Mouse (Mus musculus): ENCODE measurements at regions not wholly inside any gene's neighbourhood (a gene's known extent, or its start where the extent isn't known, plus 50 kb on each side); places are given as distances from the start of the nearest gene placed in this dataset.
"Not testable (repeated sequence)": the region's sequence is repeated elsewhere in the genome, so short reads cannot be mapped to it uniquely, and the experiment has no call there.

GRCm38 (mm10) chr1:35202551-35202950 lies 352.8 kb downstream of the Plekhb2 start:
- H3K27ac ChIP-seq (ENCODE audit: low read depth, low read length) = no peak overlapping the region
- no peaks in the 10 kb centered on the region for H3K36me3 ChIP-seq (ENCODE audit: control insufficient read depth, insufficient read depth, low read length)
- H3K4me2 ChIP-seq (replicated peaks; ENCODE audit: low read depth, low read length) = no peak overlapping the region
- no peaks in the 10 kb centered on the region for H3K4me1 ChIP-seq (ENCODE audit: control insufficient read depth, insufficient read depth, low read length)
- ATAC-seq (ENCODE audit: low FRiP score, low TSS enrichment) = no peak
- no peaks in the 10 kb centered on the region for H3K9me3 ChIP-seq (ENCODE audit: control insufficient read depth, low read length)
- H3K9ac ChIP-seq (ENCODE audit: low read depth, low read length) = no peak overlapping the region
- 83% methylated on average over 4 of the region's 4 CpGs for WGBS
- no peak overlapping the region for H3K4me3 ChIP-seq (ENCODE audit: low read length)
- no peaks in the 10 kb centered on the region for H3K27me3 ChIP-seq (ENCODE audit: control insufficient read depth, insufficient read depth, low read length)

GRCm38 (mm10) chr1:35206834-35207529 lies 357.2 kb downstream of the Plekhb2 start:
- H3K4me3 ChIP-seq (ENCODE audit: low read length) = no peak overlapping the region
- no peak overlapping the region for H3K4me2 ChIP-seq (replicated peaks; ENCODE audit: low read depth, low read length)
- H3K36me3 ChIP-seq (ENCODE audit: control insufficient read depth, insufficient read depth, low read length) = no peaks in the 10 kb centered on the region
- H3K9me3 ChIP-seq (ENCODE audit: control insufficient read depth, low read length) = 0 out of 2 replicates have a peak, but pooled peaks cover 3% of the 10 kb centered on the region
- ATAC-seq (ENCODE audit: low FRiP score, low TSS enrichment) = no peak
- H3K27ac ChIP-seq (ENCODE audit: low read depth, low read length) = no peak overlapping the region
- WGBS = 75% methylated on average over 11 of the region's 11 CpGs
- H3K27me3 ChIP-seq (ENCODE audit: control insufficient read depth, insufficient read depth, low read length) = no peaks in the 10 kb centered on the region
- H3K4me1 ChIP-seq (ENCODE audit: control insufficient read depth, insufficient read depth, low read length) = no peaks in the 10 kb centered on the region
- H3K9ac ChIP-seq (ENCODE audit: low read depth, low read length) = no peak overlapping the region

- 87% methylated on average over 13 of the region's 13 CpGs for WGBS
- Histone ChIP-seq H3K4me3 (ENCODE audit: low read length) (no peak overlapping the region), H3K9me3 (ENCODE audit: control insufficient read depth, low read length) (0 out of 2 replicates have a peak, but pooled peaks cover 3% of the 10 kb centered on the region), H3K27me3 (ENCODE audit: control insufficient read depth, insufficient read depth, low read length) (no peaks in the 10 kb centered on the region), H3K27ac (ENCODE audit: low read depth, low read length) (no peak overlapping the region), H3K4me1 (ENCODE audit: control insufficient read depth, insufficient read depth, low read length) (no peaks in the 10 kb centered on the region), H3K4me2 (replicated peaks; ENCODE audit: low read depth, low read length) (no peak overlapping the region), H3K36me3 (ENCODE audit: control insufficient read depth, insufficient read depth, low read length) (no peaks in the 10 kb centered on the region), H3K9ac (ENCODE audit: low read depth, low read length) (no peak overlapping the region)
- ATAC-seq (ENCODE audit: low FRiP score, low TSS enrichment) = no peak
Measured at GRCm38 (mm10) chr1:35212111-35212891, 362.5 kb downstream of the Plekhb2 start.

GRCm38 (mm10) chr1:35213875-35214274 lies 364.1 kb downstream of the Plekhb2 start:
- H3K9me3 ChIP-seq (ENCODE audit: control insufficient read depth, low read length) = 0 out of 2 replicates have a peak, but pooled peaks cover 3% of the 10 kb centered on the region
- no peaks in the 10 kb centered on the region for H3K27me3 ChIP-seq (ENCODE audit: control insufficient read depth, insufficient read depth, low read length)
- ATAC-seq (ENCODE audit: low FRiP score, low TSS enrichment) = no peak
- H3K36me3 ChIP-seq (ENCODE audit: control insufficient read depth, insufficient read depth, low read length) = no peaks in the 10 kb centered on the region
- WGBS = 72% methylated on average over 10 of the region's 10 CpGs
- H3K4me2 ChIP-seq (replicated peaks; ENCODE audit: low read depth, low read length) = no peak overlapping the region
- H3K27ac ChIP-seq (ENCODE audit: low read depth, low read length) = no peak overlapping the region
- H3K4me3 ChIP-seq (ENCODE audit: low read length) = no peak overlapping the region
- no peak overlapping the region for H3K9ac ChIP-seq (ENCODE audit: low read depth, low read length)
- no peaks in the 10 kb centered on the region for H3K4me1 ChIP-seq (ENCODE audit: control insufficient read depth, insufficient read depth, low read length)

- no peaks in the 10 kb centered on the region for H3K9me3 ChIP-seq (ENCODE audit: control insufficient read depth, low read length)
- H3K4me1 ChIP-seq (ENCODE audit: control insufficient read depth, insufficient read depth, low read length) = no peaks in the 10 kb centered on the region
- no peaks in the 10 kb centered on the region for H3K27me3 ChIP-seq (ENCODE audit: control insufficient read depth, insufficient read depth, low read length)
- no peak overlapping the region for H3K9ac ChIP-seq (ENCODE audit: low read depth, low read length)
- ATAC-seq (ENCODE audit: low FRiP score, low TSS enrichment) = no peak
- 82% methylated on average over 8 of the region's 8 CpGs for WGBS
- no peak overlapping the region for H3K4me3 ChIP-seq (ENCODE audit: low read length)
- no peak overlapping the region for H3K27ac ChIP-seq (ENCODE audit: low read depth, low read length)
- no peaks in the 10 kb centered on the region for H3K36me3 ChIP-seq (ENCODE audit: control insufficient read depth, insufficient read depth, low read length)
- no peak overlapping the region for H3K4me2 ChIP-seq (replicated peaks; ENCODE audit: low read depth, low read length)
Measured at GRCm38 (mm10) chr1:35216411-35216810, 366.6 kb downstream of the Plekhb2 start.

GRCm38 (mm10) chr1:35220215-35220614 lies 370.4 kb downstream of the Plekhb2 start:
- not testable (repeated sequence) for H3K27me3 ChIP-seq (ENCODE audit: control insufficient read depth, insufficient read depth, low read length); H3K9me3 ChIP-seq (ENCODE audit: control insufficient read depth, low read length); H3K36me3 ChIP-seq (ENCODE audit: control insufficient read depth, insufficient read depth, low read length); H3K4me3 ChIP-seq (ENCODE audit: low read length); H3K4me2 ChIP-seq (replicated peaks; ENCODE audit: low read depth, low read length); H3K9ac ChIP-seq (ENCODE audit: low read depth, low read length); ATAC-seq (ENCODE audit: low FRiP score, low TSS enrichment); H3K27ac ChIP-seq (ENCODE audit: low read depth, low read length); H3K4me1 ChIP-seq (ENCODE audit: control insufficient read depth, insufficient read depth, low read length)
- 88% methylated on average over 5 of the region's 6 CpGs for WGBS

- Histone ChIP-seq H3K9ac (ENCODE audit: low read depth, low read length) (no peak overlapping the region), H3K27ac (ENCODE audit: low read depth, low read length) (no peak overlapping the region), H3K4me2 (replicated peaks; ENCODE audit: low read depth, low read length) (no peak overlapping the region), H3K9me3 (ENCODE audit: control insufficient read depth, low read length) (no peaks in the 10 kb centered on the region), H3K4me1 (ENCODE audit: control insufficient read depth, insufficient read depth, low read length) (no peaks in the 10 kb centered on the region), H3K36me3 (ENCODE audit: control insufficient read depth, insufficient read depth, low read length) (no peaks in the 10 kb centered on the region), H3K27me3 (ENCODE audit: control insufficient read depth, insufficient read depth, low read length) (no peaks in the 10 kb centered on the region), H3K4me3 (ENCODE audit: low read length) (no peak overlapping the region)
- ATAC-seq (ENCODE audit: low FRiP score, low TSS enrichment) = no peak
- WGBS = 84% methylated on average over 9 of the region's 9 CpGs
Measured at GRCm38 (mm10) chr1:35220751-35221150, 371.0 kb downstream of the Plekhb2 start.

- no peak overlapping the region for H3K4me3 ChIP-seq (ENCODE audit: low read length)
- H3K27me3 ChIP-seq (ENCODE audit: control insufficient read depth, insufficient read depth, low read length) = no peaks in the 10 kb centered on the region
- H3K9ac ChIP-seq (ENCODE audit: low read depth, low read length) = no peak overlapping the region
- no peak overlapping the region for H3K27ac ChIP-seq (ENCODE audit: low read depth, low read length)
- H3K9me3 ChIP-seq (ENCODE audit: control insufficient read depth, low read length) = no peaks in the 10 kb centered on the region
- no peaks in the 10 kb centered on the region for H3K4me1 ChIP-seq (ENCODE audit: control insufficient read depth, insufficient read depth, low read length)
- WGBS = 47% methylated on average over 2 of the region's 2 CpGs
- H3K4me2 ChIP-seq (replicated peaks; ENCODE audit: low read depth, low read length) = no peak overlapping the region
- no peak for ATAC-seq (ENCODE audit: low FRiP score, low TSS enrichment)
- H3K36me3 ChIP-seq (ENCODE audit: control insufficient read depth, insufficient read depth, low read length) = no peaks in the 10 kb centered on the region
Measured at GRCm38 (mm10) chr1:35232592-35232991, 382.8 kb downstream of the Plekhb2 start.

GRCm38 (mm10) chr1:35238139-35238538 lies 388.4 kb downstream of the Plekhb2 start:
- no peak overlapping the region for H3K4me2 ChIP-seq (replicated peaks; ENCODE audit: low read depth, low read length)
- H3K9ac ChIP-seq (ENCODE audit: low read depth, low read length) = no peak overlapping the region
- no peaks in the 10 kb centered on the region for H3K36me3 ChIP-seq (ENCODE audit: control insufficient read depth, insufficient read depth, low read length)
- ATAC-seq (ENCODE audit: low FRiP score, low TSS enrichment) = no peak
- no peak overlapping the region for H3K4me3 ChIP-seq (ENCODE audit: low read length)
- 0 out of 2 replicates have a peak, but pooled peaks cover 4% of the 10 kb centered on the region for H3K4me1 ChIP-seq (ENCODE audit: control insufficient read depth, insufficient read depth, low read length)
- no peaks in the 10 kb centered on the region for H3K27me3 ChIP-seq (ENCODE audit: control insufficient read depth, insufficient read depth, low read length)
- H3K9me3 ChIP-seq (ENCODE audit: control insufficient read depth, low read length) = no peaks in the 10 kb centered on the region
- H3K27ac ChIP-seq (ENCODE audit: low read depth, low read length) = no peak overlapping the region
